Mouse (Mus musculus) kidney, adult 2 months (tissue): ENCODE measurements at regions not wholly inside any gene's neighbourhood (a gene's known extent, or its start where the extent isn't known, plus 50 kb on each side); places are given as distances from the start of the nearest gene placed in this dataset.

Experiments
- DNase-seq: peaks from one replicate; pipeline ENCODE4 v3.0.0; 2021
- H3K27ac ChIP-seq: fragments of 200-500 bp; 2 replicates; pipeline ENCODE4 v1.5.1; 2012; ENCODE audit warnings: low read depth, low read length, control low read depth, inconsistent platforms; ENCODE audit not compliant: insufficient read depth
- H3K27me3 ChIP-seq: fragments of 200-500 bp; replicated peaks from 2 replicates; pipeline ENCODE4 v1.6.1; 2012; ENCODE audit warnings: mild to moderate bottlenecking, moderate library complexity, low read length, inconsistent platforms; ENCODE audit not compliant: control insufficient read depth, insufficient read depth
- H3K36me3 ChIP-seq: fragments of 200-500 bp; 2 replicates; pipeline ENCODE4 v1.6.1; 2012; ENCODE audit warnings: mild to moderate bottlenecking, moderate library complexity, low read length, inconsistent platforms; ENCODE audit not compliant: control insufficient read depth, insufficient read depth
- H3K4me1 ChIP-seq: fragments of 200-500 bp; 2 replicates; pipeline ENCODE4 v1.6.1; 2011; ENCODE audit warnings: low read length; ENCODE audit not compliant: control insufficient read depth, insufficient read depth
- H3K4me3 ChIP-seq: fragments of 200-500 bp; 2 replicates; pipeline ENCODE4 v1.5.1; 2011; ENCODE audit warnings: mild to moderate bottlenecking, low read depth, low read length, control low read depth; ENCODE audit not compliant: insufficient read depth
- CTCF ChIP-seq: fragments of 200-500 bp; conservative IDR thresholded peaks from 2 replicates; pipeline ENCODE4 v1.5.1; 2011; ENCODE audit warnings: low read depth, mild to moderate bottlenecking, control low read depth, low read length, moderate library complexity, mixed read lengths; ENCODE audit not compliant: insufficient read depth, insufficient read length
- POLR2A ChIP-seq: fragments of 200-500 bp; IDR thresholded peaks from one replicate; pipeline ENCODE4 v1.6.1; 2011; ENCODE audit warnings: low read depth, low read length, control low read depth
- WGBS: fragments of 180-500 bp; shearing (Covaris S2); methylation state at CpG from one replicate; pipeline ENCODE4 v1.1.7; 2018; 5-methylcytosine and 5-hydroxymethylcytosine counted together

DNA sequence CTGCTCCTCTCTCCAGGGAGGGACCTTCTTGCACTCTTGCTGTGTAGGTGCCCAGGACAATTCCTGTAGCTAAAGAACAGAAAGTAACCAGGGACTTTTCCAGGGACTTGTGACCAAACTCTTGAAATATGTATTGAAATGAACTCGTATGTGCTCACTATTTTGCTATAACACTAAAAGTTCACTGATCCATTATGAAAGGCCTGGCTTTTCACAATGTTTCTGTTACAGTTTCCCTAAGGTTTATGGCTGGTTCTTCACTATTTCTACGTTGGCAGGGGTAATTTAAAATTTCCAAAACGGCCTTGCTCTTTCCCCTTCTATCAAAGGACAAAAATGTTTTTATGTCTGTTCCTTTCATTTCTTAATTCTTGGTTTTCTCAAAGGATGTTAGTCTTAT, 90.2 kb upstream of the Sptbn1 start:
- Histone ChIP-seq H3K27ac (no peak overlapping the region), H3K4me3 (no peak overlapping the region), H3K27me3 (no peaks in the 10 kb centered on the region), H3K4me1 (no peaks in the 10 kb centered on the region), H3K36me3 (no peaks in the 10 kb centered on the region)
- WGBS: 85% methylated on average over 3 of the region's 3 CpGs
- TF ChIP-seq POLR2A (no peak), CTCF (no peak)
- no peak for DNase-seq

GRCm38 (mm10) chr11:30355356-30355755, 87.4 kb upstream of the Sptbn1 start:
- Histone ChIP-seq H3K36me3 (no peaks in the 10 kb centered on the region), H3K27me3 (no peaks in the 10 kb centered on the region), H3K4me1 (no peaks in the 10 kb centered on the region), H3K27ac (no peak overlapping the region), H3K4me3 (no peak overlapping the region)
- no peak for DNase-seq
- TF ChIP-seq POLR2A: no peak
- no peak for TF ChIP-seq CTCF

- H3K27ac ChIP-seq: peak overlapping the region; percentile 20; the same call in 1 of the 2 replicates
- no peaks in the 10 kb centered on the region for H3K4me1 ChIP-seq
- H3K4me3 ChIP-seq: no peak overlapping the region
- 72% methylated on average over 2 of the region's 2 CpGs for WGBS
- TF ChIP-seq CTCF (no peak), POLR2A (no peak)
- peak; percentile 9 for DNase-seq
- no peaks in the 10 kb centered on the region for H3K36me3 ChIP-seq
- H3K27me3 ChIP-seq: no peaks in the 10 kb centered on the region
These were observed 58.4 kb upstream of the Sptbn1 start for GRCm38 (mm10) chr11:30326371-30326770.
